9 mouse cellular contexts compared by ENCODE assay signal in the genomic region with DNA sequence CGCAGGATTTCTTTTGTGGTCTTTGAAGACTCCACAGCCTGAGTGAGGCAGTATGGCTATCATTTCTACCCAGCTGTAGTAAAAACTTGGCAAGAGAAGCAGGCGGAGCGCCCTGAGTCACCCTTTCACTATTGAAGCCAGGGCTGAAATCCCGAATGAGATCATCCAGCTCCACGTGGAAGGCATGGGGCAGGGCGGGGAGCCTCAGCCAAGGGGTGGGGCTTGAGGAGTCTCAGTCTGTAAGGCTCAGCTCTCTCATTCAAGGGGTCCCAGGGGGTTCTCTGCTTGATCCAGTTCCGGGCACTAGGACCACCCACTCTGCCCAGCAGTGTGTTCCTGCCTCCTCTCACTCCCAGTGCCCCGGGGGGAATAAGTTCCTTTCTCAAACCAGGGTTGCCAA. TPM values are rescaled to one million over a fixed set of nuclear protein-coding genes. Genes with fewer than 3 reads are reported as not detected.
A peak's percentile ranks its signal among the peaks of the same experiment; 100 is the strongest.
DNase-seq lines count a peak whose midpoint lies in the region; ATAC-seq lines count a peak whose summit lies in the region.
"Had no signal": no experiment of that assay in that cellular context is flagged by ENCODE, and none has a peak within 500 bp of the region (broad histone marks: within the 10 kb centered on the region; RNA-seq: fewer than 3 reads in every experiment).

No protein-coding gene starts in this region.

- H3K9me3 ChIP-seq in liver, embryonic 15.5 days (replicated peaks) = no peaks in the 10 kb centered on the region
- H3K9me3 ChIP-seq in neural tube, embryonic 13.5 days = no peaks in the 10 kb centered on the region

- 3% methylated on average over 8 of the region's 8 CpGs for WGBS in liver, embryonic 15.5 days (ENCODE audit: insufficient replicate concordance)
- WGBS in neural tube, embryonic 13.5 days = 4% methylated on average over 8 of the region's 8 CpGs

- peak overlapping the region; percentile 49 for H3K4me3 ChIP-seq in liver, embryonic 15.5 days (replicated peaks)
- H3K4me3 ChIP-seq in neural tube, embryonic 13.5 days = peak overlapping the region; percentile 62

- H3K27me3 ChIP-seq in liver, embryonic 15.5 days = peaks cover 48% of the 10 kb centered on the region
- H3K27me3 ChIP-seq in neural tube, embryonic 13.5 days = peaks cover 12% of the 10 kb centered on the region; the same call in 1 of the 2 replicates

- no peak overlapping the region for H3K9ac ChIP-seq in liver, embryonic 15.5 days
- peak overlapping the region; percentile 81 for H3K9ac ChIP-seq in neural tube, embryonic 13.5 days

- intact Hi-C loops in heart, postnatal 36 days (cut with DNase I) = loop anchor here (2.0 to 10.0 kb wide), 6 partner anchors 53 to 1596 kb away; no protein-coding TSS in a partner anchor

- peak; percentile 98 for DNase-seq in Muller cell, postnatal 12 days (ENCODE audit: inconsistent ontology term)
- peak; percentile 85 to 88 for DNase-seq in cerebellum, postnatal 10 days
- DNase-seq in frontal cortex, adult 2 months (ENCODE audit: extremely low spot score in 1 of 2, low spot score in 1 of 2) = peak; percentile 72 to 87
- peak; percentile 87 to 90 for DNase-seq in heart, postnatal 36 days
- peak; percentile 60 to 82 for DNase-seq in layer of hippocampus, adult 18-20 months (ENCODE audit: low spot score in 2 of 2)
- DNase-seq in urinary bladder, postnatal 25 days (ENCODE audit: low spot score) = peak; percentile 76

- no peak overlapping the region for H3K27ac ChIP-seq in liver, embryonic 15.5 days (replicated peaks)
- H3K27ac ChIP-seq in neural tube, embryonic 13.5 days (replicated peaks) = peak overlapping the region; percentile 80

- H3K36me3 ChIP-seq in liver, embryonic 15.5 days (replicated peaks) = no peaks in the 10 kb centered on the region
- H3K36me3 ChIP-seq in neural tube, embryonic 13.5 days = peaks cover 26% of the 10 kb centered on the region

- no peaks in the 10 kb centered on the region; the same call in 1 of the 2 replicates for H3K4me1 ChIP-seq in liver, embryonic 15.5 days (replicated peaks)
- H3K4me1 ChIP-seq in neural tube, embryonic 13.5 days (replicated peaks) = peaks cover 38% of the 10 kb centered on the region

- H3K4me2 ChIP-seq in liver, embryonic 15.5 days = peak overlapping the region; percentile 70
- peak overlapping the region; percentile 100 for H3K4me2 ChIP-seq in neural tube, embryonic 13.5 days

- ATAC-seq in liver, embryonic 15.5 days (ENCODE audit: insufficient read depth) = peak; percentile 69
- ATAC-seq in neural tube, embryonic 13.5 days (ENCODE audit: low read depth) = peak; percentile 80

RNA-seq across cellular contexts. Expression of gene Adamts1, which starts 2.2 kb away (rescaled TPM):
- polyA plus RNA-seq in frontal cortex, adult 2 months (2012; rRNA removed) = 6.7 and 7.4 TPM in 2 replicates
- 10 to 100 TPM; 23.4 to 40.7 TPM for total RNA-seq in heart, postnatal 36 days (2021)
- total RNA-seq in layer of hippocampus, adult 18-20 months (2021) = 10 to 100 TPM; 20.3 to 25.1 TPM
- polyA plus RNA-seq in liver, embryonic 15.5 days (2015; fragmentation: Nextera tagmentation; extraction: Ambion mirVana) = 6.3 and 8.3 TPM in 2 replicates
- polyA plus RNA-seq in neural tube, embryonic 13.5 days (2015; fragmentation: Nextera tagmentation; extraction: Ambion mirVana) = 10.1 and 12.1 TPM in 2 replicates
- total RNA-seq: MEL had no signal
